Mouse (Mus musculus): ENCODE data around the gene Sat2.
A peak's percentile ranks its signal among the peaks of the same experiment; 100 is the strongest.
"Not testable (repeated sequence)": the region's sequence is repeated elsewhere in the genome, so short reads cannot be mapped to it uniquely, and the experiment has no call there.

The Sat2 gene

DNA sequence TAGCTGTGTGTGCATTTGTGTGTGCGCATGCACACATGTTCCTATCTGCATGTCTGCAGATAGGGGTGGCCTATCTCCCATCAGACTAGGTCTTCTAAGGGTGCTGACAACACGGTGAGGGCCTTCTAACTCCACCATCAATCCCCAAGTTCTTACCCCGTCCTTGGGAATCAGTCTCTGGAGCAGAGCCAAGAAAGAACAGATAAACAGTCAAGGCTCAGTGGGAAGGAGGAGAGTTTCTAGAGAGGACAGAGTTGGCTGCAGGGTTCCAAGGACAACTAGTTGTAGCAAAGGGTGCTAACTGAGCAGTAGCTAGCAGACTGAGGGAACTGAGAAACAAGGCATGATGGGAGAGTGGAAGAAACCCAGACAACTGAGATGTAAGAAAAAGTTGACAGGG lies 20.1 kb upstream of the Sat2 start:
- DNase-seq: no peak

DNA sequence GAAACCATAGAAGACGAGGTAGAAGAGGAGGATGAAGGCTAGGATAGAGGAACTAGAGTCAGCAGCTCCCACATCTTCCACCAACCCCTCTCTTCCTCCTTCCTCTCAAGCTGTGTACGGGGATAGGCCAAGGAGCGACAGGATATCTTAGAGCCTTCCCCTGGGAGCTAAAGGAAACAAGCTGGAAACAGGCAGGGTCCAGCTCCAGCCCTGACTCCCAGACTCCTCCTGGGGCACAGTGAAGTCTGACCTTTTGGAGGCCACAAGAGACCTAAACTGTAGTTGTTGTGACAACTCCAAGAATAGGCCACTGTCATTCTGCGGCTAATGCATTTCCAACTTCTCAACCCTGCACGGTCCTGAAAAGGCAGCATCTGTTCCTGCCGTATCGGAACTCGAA lies 18.3 kb upstream of the Sat2 start:
- DNase-seq: no peak

DNA sequence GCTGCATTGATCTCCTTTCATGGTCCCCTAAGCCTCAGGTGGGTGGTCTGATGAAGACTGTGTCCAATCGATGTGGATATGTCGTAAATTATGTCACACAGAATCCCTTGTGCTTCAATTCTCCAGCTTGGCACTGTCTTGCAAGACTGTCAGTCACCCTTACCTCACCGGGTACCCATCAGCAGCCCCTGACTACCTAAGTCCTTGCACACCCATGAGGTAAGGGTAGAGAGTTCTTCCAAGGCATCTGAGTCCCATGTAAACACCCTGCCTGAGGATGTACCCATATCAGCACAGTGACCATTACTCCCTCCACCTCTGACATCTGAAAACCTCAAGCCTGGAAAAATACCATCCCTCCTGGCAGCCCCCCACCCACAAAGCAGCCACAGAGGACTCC lies 17.5 kb upstream of the Sat2 start:
- DNase-seq: no peak

DNA sequence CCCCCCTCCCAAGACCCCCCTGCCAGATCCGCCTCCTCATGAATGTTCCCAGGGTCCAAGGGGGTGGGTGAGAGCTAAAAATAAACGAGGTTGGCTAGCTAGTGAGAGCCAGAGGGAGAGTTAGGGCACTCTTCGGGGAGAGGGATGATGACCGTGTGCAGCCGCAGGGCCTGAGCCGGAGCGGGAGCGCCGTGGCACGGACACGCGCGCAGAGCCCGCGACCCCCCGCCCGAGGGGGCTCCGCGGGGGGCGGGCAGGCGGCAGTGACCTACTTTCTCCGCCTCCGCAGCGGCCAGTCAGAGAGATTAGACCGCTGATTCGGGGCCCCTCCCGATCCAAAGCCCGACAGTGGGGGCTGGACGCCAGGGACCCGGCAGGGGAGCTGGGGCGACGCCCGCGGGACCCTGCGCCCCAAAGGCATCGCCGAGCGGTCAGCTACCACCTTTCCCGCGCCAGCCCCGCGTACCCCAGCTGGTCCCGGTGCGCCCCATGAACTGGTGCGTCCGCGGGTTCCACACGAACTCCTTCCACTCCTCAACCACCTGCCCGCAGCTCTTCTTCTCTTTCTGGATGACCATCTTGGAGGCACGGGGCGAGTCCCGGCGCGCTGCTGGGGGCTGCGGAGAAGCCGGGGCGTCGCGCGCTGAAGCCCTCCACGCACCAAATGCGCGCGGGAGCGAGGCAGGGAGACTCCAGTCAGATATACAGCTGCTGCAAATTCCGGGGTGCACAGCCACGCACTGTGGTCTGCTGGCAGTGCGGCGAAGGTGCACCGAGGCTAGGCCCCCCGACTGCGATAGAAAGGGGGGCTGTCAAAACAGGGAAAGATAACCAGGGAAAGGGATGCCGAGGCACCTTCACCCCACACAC lies 16.8 kb upstream of the Sat2 start:
- DNase-seq: no peak

DNA sequence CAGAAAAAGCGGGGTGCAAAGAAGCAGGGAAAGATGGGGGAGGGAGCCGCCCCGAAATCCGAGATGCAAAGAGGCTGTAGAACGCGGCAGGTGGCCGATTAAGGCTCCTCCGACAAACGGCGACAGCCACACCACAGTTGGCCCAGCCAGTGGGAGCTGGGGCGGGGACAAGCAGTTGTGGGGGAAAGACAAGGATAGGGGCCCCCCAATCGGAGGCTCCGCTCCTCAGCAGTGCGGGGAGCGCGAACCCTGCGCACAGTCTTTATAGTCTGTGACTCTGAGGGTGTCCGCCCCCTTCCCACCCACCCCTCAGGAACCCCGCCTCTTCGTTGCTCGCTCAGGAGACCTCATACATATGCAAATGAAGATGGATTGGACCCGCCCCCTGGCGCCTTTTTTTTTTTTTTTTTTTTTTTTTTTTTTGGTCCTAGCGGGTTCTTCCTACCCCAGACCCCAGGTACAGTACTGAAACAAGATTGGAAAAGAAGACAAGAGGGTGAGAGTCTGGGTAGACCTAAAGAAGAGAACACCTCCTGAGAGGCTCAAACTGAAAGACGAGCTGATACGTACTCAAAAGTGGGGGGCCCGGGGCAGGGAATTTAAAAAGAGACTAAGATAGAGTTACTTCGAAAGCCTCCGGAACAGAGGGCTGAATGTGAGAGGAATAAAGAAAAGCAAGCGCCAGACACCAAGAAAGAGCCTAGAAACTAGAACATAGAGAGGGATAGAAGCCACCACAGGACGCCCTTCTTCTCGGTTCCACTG lies 15.9 kb upstream of the Sat2 start, which contains the start of gene Atp1b2:
Gene Atp1b2, minus strand, starts transcription at position 217 of the 765 bp plus-strand sequence.
- peak; percentile 46 to 47 for DNase-seq

DNA sequence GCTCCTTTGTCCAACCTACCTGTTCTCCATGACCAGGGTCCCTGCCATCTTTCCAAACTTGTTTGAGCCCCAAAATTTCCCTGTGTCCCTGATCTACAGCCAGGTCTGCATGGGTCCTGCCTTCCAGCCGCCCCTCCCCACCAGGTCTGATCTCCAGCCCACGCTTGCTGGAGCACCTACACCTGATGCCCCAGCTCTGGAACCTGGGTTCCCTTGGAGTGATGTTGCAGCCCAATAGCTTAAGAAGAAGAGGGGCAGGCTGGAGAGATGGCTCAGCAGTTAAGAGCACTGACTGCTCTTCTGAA lies 15.4 kb upstream of the Sat2 start:
- DNase-seq: no peak

DNA sequence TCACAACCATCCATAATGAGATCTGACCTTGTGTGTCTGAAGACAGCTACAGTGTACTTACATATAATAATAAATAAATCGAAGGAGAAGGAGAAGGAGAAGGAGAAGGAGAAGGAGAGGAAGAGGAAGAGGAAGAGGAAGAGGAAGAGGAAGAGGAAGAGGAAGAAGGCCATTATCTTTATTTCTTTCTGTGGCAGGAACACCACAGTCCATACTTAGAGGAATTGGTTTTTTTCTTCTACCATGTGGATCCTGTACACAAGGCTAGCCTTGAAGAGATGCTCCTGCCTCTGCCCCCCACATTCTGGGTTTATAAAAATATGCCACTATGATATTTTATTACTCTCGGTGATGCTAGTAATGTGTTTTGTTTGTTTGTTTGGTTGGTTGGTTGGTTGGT lies 15.0 kb upstream of the Sat2 start:
- no peak for DNase-seq

DNA sequence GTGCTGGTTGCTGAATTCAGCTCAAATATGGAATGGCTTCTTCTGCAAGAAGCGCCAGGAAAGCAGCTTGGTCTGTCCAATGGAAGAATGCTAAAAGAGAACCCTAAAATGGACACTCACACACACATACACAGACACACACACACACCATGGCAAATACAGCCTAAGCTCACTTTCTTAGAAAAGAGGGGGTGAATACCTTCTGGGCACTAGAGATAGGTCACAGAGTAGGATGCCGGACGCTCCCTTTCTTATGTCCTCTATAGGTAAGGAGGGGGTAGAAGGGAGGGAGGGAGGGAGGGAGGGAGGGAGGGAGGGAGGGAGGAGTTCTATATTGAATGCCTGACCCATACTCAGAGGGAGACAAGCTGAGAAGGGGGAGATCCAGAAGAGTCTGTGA lies 13.3 kb upstream of the Sat2 start:
- DNase-seq: no peak

DNA sequence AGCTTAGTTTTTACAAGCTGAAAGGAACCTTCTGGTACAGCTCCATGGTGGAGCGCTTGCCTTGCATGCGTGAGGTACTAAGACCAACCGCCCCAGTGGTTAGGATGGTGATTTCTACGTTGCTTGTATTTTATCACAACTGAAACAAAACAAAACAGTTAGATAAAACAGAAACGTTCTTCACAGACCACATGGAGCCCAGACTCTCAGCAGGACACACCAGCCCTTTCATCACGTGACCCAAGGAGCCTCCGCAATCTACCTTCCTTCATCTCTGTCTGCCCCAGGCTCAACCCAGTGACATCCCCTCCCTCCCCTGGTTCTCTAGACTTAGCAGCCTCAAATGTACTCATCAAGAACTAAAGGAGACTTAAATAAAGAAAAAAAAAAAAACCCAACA lies 12.4 kb upstream of the Sat2 start:
- no peak for DNase-seq

DNA sequence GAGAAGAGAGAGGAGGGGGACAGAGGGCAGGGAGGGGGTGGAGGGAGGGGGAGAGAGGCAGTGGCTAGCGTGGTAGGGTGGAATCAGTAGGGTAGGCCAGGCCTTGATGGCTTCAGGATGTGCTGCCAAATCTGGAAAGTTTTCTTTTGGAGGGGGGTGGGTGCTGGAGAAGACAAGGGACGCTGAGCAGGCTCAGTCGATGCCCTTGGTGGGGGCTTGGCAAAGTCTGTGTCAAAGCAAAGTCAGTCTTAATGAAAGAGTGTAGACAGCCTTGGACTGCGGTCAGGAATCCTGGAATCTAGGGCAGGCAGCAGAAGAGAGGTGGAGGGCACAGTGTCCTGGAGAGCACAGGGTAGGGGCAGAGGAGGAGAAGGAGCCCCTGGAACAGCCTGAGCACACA lies 10.9 kb upstream of the Sat2 start:
- no peak for DNase-seq

DNA sequence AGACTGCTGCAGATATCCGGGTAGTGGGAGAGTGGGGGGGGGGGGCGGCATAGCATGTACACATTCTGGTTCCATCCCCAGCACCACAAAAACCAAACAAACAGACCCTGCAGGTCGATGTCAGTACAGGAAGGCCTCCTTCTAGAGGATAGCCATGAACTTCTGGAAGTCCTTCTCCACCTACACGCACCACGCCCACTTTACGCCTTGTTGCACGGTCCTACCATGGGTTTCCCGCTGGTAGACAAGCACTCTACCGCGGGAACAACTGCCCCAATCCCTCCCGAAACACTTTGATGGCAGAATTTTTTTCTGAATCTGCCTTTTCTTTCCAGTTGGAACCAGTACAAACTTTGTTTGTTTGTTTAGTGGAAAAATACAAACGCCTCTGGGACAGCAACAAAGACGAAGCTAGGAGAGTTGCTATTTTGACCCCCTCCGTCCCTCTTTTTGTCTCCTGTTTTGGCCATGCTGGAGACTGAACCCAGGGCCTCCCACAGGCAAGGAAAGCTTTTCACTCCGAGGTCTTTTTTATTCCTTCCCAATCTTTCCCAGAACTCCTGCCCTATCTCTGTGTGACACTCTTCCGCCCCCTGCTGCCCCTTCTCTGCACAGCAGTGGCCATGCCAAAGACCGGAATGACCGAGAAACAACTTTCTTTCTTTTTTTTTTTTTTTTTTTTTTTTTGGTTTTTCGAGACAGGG lies 8.1 kb upstream of the Sat2 start:
- peak; percentile 81 to 93 for DNase-seq

DNA sequence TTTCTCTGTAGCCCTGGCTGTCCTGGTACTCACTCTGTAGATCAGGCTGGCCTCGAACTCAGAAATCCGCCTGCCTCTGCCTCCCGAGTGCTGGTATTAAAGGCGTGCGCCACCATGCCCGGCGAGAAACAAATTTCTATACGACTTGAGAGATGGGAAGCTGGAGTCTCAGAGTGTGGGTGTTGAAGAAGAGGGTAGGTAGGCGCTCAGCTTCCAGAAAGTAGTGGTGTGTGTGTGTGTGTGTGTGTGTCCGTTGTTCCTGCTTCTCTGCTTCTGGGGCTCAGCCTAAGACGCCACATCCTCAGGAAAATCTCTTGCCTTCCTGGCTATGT lies 7.6 kb upstream of the Sat2 start:
- DNase-seq: not testable (repeated sequence)

DNA sequence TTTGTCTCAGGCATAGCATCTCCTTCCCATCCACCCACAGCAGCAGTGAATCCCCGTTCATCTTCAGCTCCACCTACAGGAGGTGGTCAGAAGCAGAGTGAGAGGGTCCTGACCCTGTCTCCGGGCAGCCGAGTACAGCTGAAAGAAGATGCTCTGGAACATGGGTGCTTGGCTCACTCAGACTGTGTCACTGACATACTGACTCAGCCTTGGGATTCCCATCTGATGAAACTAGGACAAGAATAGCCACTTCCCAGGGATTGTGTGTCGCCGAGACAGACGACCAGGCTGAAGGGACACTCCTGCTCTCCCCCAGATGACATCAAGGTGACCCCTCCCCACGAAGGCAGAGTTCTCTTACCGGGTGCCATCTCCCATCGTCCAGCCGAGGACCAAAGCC lies 5.0 kb upstream of the Sat2 start:
- DNase-seq: no peak

DNA sequence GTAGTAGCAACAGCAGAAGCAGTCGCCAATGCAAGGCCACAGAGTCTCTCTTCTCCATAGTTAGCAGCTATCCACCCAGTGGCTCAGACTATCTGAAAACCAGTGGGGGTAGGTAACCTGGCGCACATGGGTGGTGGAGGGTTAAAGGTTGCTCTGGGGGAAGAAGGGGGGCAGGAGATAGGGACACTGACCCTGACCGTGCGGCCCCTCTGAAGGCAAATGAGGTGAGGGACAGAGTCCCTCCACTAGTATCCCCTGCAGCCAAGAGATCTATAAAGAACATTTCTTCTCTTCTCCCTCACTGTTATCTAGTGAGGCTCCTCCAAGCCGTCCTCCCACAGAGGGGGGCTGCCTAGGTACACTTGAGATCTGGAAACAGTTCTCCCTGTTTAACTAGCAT lies 4.0 kb upstream of the Sat2 start, which contains the start of gene Shbg:
Gene Shbg, minus strand, starts transcription at position 101 of the 400 bp plus-strand sequence.
- DNase-seq: no peak

DNA sequence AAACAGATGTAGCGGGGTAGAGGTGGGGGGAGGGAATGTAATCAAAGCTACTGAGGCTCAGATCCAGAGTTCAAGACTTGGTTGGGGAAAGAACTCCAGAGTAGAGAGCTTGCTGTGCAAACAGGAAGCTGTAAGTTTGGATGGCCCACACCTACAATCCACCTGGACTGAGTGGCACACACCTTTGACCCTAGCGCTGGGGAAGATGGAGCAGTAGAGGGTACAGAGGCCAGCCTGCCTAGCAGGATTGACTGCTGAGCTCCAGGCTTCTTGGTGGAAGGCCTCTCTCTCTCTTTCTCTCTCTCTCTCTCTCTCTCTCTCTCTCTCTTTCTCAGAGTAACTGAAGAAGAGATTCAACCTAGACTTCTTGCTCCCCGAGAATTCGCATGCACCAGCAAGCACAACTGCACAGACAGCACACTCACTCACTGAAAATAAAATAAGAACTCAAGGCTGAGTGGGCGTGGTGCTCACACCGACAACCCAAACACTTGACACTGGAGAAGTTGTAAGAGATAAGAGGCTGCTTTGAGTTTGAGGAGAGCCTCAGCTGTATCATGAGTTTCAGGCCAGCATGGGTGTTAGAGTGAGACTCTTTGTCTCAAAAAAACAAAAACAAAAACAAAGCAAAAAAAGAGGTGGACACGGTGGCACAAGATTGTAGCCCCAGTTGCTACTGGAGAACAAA lies 1.3 kb upstream of the Sat2 start:
- no peak for DNase-seq

DNA sequence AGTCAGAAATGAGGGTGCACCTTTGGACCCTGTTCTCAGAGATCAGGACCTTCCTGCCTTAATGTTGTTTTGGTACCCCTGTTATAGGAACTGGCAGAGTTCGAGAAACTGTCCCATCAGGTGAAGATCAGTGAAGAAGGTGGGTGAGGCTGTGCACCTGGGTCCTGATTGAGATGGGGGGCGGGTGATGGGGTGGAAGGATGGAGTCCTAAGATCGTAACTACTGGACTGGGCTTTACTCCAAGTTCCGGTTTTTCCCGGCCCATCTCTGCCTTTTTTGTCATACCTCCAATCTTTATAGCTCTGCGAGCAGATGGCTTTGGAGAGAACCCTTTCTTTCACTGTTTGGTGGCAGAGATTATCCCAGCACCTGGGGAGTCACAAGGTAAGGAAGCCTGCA lies 582 bp downstream of the Sat2 start:
- DNase-seq: no peak

DNA sequence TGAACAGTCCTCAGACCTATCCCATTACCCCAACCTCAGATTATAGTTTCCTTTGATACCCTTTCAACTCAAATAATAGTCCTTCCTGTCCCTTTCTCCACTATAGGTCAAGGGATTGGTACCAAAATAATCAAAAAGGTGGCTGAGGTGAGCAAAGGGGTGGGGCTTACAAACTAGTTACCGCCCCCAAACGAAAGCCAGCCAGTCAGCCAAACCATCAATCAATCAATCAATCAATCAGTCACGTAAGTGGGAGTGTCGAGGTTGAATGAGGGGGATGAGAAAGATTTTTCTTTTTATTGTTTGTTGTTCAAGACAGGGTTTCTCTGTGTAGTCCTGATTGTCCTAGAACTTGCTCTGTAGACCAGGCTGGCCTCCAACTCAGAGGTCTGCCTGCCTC lies 1.2 kb downstream of the Sat2 start:
- DNase-seq: no peak

DNA sequence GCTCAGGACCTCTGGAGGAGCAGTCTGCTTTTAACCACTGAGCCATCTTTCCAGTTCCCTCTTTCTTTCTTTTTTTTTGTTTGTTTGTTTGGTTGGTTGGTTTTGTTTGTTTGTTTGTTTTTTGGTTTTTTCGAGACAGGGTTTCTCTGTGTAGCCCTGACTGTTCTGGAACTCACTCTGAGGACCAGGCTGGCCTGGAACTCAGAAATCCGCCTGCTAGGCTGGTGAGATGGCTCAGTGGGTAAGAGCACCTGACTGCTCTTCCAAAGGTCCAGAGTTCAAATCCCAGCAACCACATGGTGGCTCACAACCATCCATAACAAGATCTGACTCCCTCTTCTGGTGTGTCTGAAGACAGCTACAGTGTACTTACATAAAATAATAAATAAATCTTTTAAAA lies 2.5 kb downstream of the Sat2 start:
- DNase-seq: not testable (repeated sequence)

DNA sequence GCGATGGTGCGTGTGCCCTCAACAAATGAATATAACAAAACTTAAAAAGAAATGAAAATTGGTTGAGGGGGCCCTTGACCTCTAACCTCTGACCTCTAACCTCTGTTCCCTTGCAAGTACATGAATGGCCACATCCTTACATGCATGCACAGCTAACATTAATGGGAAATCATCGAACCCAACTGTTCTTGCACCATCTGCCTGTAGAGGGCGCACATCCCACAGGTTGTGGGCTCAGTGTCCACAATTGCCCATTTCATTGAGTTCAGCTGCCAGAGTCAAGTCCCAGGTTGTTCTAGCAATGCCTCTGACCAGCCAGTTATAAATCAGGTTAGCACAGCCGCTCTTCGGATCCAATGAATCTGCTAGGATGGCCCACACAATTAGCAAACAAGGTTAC lies 6.5 kb downstream of the Sat2 start:
- DNase-seq: peak; percentile 67 to 85

DNA sequence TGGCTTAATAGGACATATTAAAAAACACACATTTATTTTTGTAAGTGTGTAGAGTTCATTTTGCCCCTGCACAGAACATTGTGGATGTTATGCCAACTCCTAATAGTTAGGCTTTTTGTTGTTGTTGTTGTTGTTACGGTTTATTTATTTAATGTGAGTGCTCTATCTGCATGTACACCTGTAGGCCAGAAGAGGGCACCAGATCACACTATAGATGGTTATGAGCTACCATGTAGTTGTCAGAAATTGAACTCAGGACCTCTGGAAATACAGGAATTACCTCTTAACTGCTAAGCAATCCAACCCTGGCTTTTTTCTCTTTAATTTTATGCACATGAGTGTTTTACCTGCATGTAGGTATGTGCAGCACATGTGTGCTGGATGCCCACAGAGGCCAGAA lies 8.0 kb downstream of the Sat2 start:
- no peak for DNase-seq

DNA sequence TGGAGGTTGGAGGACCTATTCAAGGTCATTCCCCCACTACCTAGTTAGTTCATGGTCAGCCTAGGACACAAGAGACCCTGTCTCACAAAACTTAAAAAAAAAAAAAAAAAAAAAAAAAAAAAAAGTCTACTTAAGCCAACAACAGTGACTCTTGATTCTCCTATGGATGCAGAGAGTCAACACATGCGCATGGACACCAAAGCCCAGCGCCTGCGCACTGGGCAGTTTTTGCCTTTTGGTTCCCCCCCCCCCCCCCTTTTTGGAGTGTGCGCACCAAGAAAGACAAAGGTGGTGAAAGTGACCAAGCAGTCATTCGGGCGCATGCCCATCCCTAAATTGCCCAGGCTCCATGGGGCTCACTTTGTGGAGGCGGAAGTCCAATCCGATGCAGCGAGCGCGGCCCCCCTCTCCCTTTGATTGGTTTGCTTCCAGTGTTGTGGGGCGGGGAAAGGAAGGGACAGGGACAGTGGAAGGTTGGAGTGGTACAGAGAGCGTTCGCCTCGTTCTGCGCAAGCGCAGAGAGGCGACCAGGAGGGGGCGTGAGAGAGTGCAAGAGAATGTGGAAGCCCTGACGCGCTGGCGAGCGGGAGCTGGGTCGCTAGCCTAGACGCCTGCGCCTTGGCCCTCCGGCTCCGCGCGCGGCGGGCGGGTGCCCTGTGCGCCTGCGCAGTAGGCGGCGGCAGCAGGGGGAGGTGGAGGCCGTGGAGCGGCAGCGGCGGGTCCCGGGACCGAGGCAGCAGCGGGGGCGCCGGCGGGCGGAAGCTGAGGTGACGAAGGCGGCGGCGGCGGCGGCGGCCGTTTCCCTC lies 10.7 kb downstream of the Sat2 start, which contains the start of gene Fxr2:
Gene Fxr2, plus strand, starts transcription at position 707 of the 806 bp plus-strand sequence.
- DNase-seq: peak; percentile 100

Measured in kidney, adult 8-10 months (tissue).